ENCODE assay signal across 18 mouse cellular contexts in genomic region chr3:34558821-34559520, GRCm38 (mm10).
DNase-seq lines count a peak whose midpoint lies in the region; ATAC-seq lines count a peak whose summit lies in the region.
"Had no signal": no experiment of that assay in that cellular context is flagged by ENCODE, and none has a peak within 500 bp of the region (broad histone marks: within the 10 kb centered on the region; RNA-seq: fewer than 3 reads in every experiment).

No protein-coding gene starts in this region.

- no peaks in the 10 kb centered on the region for H3K36me3 ChIP-seq in embryonic facial prominence, embryonic 11.5 days (replicated peaks; ENCODE audit: control insufficient read depth, insufficient read depth, low read depth, low read length)
- H3K36me3 ChIP-seq in embryonic facial prominence, embryonic 10.5 days (replicated peaks) = no peaks in the 10 kb centered on the region
- H3K36me3 ChIP-seq in forebrain, embryonic 14.5 days (ENCODE audit: control insufficient read depth, insufficient read depth, low read length) = no peaks in the 10 kb centered on the region
- H3K36me3 ChIP-seq: embryonic facial prominence, embryonic 12.5 days had no signal

- H3K27ac ChIP-seq in embryonic facial prominence, embryonic 11.5 days (replicated peaks; ENCODE audit: low read depth, low read length) = no peak overlapping the region
- H3K27ac ChIP-seq in embryonic facial prominence, embryonic 10.5 days (replicated peaks) = no peak overlapping the region
- H3K27ac ChIP-seq in forebrain, embryonic 14.5 days (ENCODE audit: low read depth, low read length) = no peak overlapping the region
- H3K27ac ChIP-seq: embryonic facial prominence, embryonic 12.5 days had no signal

- H3K4me2 ChIP-seq in embryonic facial prominence, embryonic 11.5 days (ENCODE audit: low read depth, low read length) = no peak overlapping the region
- peak overlapping the region; percentile 53 for H3K4me2 ChIP-seq in forebrain, embryonic 14.5 days (ENCODE audit: low read length)
- H3K4me2 ChIP-seq: embryonic facial prominence, embryonic 12.5 days; lung, embryonic 14.5 days had no signal

- peak; percentile 30 for DNase-seq in embryonic facial prominence, embryonic 11.5 days (ENCODE audit: low spot score)
- DNase-seq in embryonic facial prominence, embryonic 10.5 days (ENCODE audit: low spot score) = no peak
- DNase-seq in R1 (ENCODE audit: low read depth, low spot score) = peak; percentile 54
- DNase-seq in forebrain, embryonic 14.5 days (ENCODE audit: low spot score) = peak; percentile 81
- peak; percentile 64 for DNase-seq in mesoderm, embryonic 11.5 days (ENCODE audit: low read depth, low spot score)
- DNase-seq in testis, postnatal 10 days (ENCODE audit: low spot score) = no peak
- no peak for DNase-seq in adrenal gland, postnatal 4 days (ENCODE audit: low spot score in 2 of 2)
- no peak for DNase-seq in lung, postnatal 25 days (ENCODE audit: low spot score)
- DNase-seq: cerebellum, adult 9-10 months; gastrocnemius, postnatal 25 days; kidney, adult 9 months; liver; lung, embryonic 14.5 days; right cerebral cortex, postnatal 25 days; thymus, adult 18-20 months had no signal

- no peak for ATAC-seq in embryonic facial prominence, embryonic 11.5 days (replicated peaks; ENCODE audit: insufficient number of reproducible peaks, low FRiP score, low TSS enrichment, low read depth)
- ATAC-seq in forebrain, embryonic 14.5 days = peak; percentile 60
- ATAC-seq: Patski had no signal

- H3K27me3 ChIP-seq in embryonic facial prominence, embryonic 11.5 days (ENCODE audit: control insufficient read depth, insufficient read depth, low read length) = no peaks in the 10 kb centered on the region
- no peaks in the 10 kb centered on the region for H3K27me3 ChIP-seq in embryonic facial prominence, embryonic 10.5 days (replicated peaks; ENCODE audit: low read depth, poor library complexity, severe bottlenecking)
- no peaks in the 10 kb centered on the region for H3K27me3 ChIP-seq in forebrain, embryonic 14.5 days (replicated peaks; ENCODE audit: control insufficient read depth, insufficient read depth, low read length)
- H3K27me3 ChIP-seq: CH12.LX; embryonic facial prominence, embryonic 12.5 days had no signal

- H3K4me3 ChIP-seq in embryonic facial prominence, embryonic 11.5 days (ENCODE audit: low read depth, low read length) = no peak overlapping the region
- no peak overlapping the region for H3K4me3 ChIP-seq in embryonic facial prominence, embryonic 10.5 days
- no peak overlapping the region for H3K4me3 ChIP-seq in forebrain, embryonic 14.5 days (ENCODE audit: low read depth, low read length)
- H3K4me3 ChIP-seq: embryonic facial prominence, embryonic 12.5 days had no signal

- no peaks in the 10 kb centered on the region for H3K9me3 ChIP-seq in embryonic facial prominence, embryonic 11.5 days (replicated peaks; ENCODE audit: control insufficient read depth, low read length)
- no peaks in the 10 kb centered on the region for H3K9me3 ChIP-seq in embryonic facial prominence, embryonic 10.5 days
- H3K9me3 ChIP-seq in forebrain, embryonic 14.5 days (replicated peaks; ENCODE audit: control insufficient read depth, low read length) = no peaks in the 10 kb centered on the region
- H3K9me3 ChIP-seq: embryonic facial prominence, embryonic 12.5 days had no signal

- H3K4me1 ChIP-seq in embryonic facial prominence, embryonic 11.5 days (ENCODE audit: control insufficient read depth, insufficient read depth, low read length) = no peaks in the 10 kb centered on the region
- peaks cover 26% of the 10 kb centered on the region for H3K4me1 ChIP-seq in embryonic facial prominence, embryonic 10.5 days
- H3K4me1 ChIP-seq in forebrain, embryonic 14.5 days (ENCODE audit: control insufficient read depth, insufficient read depth, low read length) = peaks cover 13% of the 10 kb centered on the region

- no peak overlapping the region for H3K9ac ChIP-seq in embryonic facial prominence, embryonic 11.5 days (replicated peaks; ENCODE audit: low read length)
- no peak overlapping the region for H3K9ac ChIP-seq in forebrain, embryonic 14.5 days (ENCODE audit: low read length)
- H3K9ac ChIP-seq: embryonic facial prominence, embryonic 12.5 days; lung, embryonic 14.5 days had no signal

- WGBS in embryonic facial prominence, embryonic 11.5 days = 51% methylated on average over 10 of the region's 10 CpGs
- 47% methylated on average over 10 of the region's 10 CpGs for WGBS in embryonic facial prominence, embryonic 10.5 days
- WGBS in forebrain, embryonic 14.5 days = 10% methylated on average over 10 of the region's 10 CpGs

Comparison
In these comparisons a context has a peak if more than half of its experiments do, and no peak if none do; other contexts are left out.
1. DNase-seq: peak in embryonic facial prominence, embryonic 11.5 days (single experiment), R1 (single experiment), forebrain, embryonic 14.5 days (single experiment) and mesoderm, embryonic 11.5 days (single experiment); none in embryonic facial prominence, embryonic 10.5 days (single experiment), testis, postnatal 10 days (single experiment), adrenal gland, postnatal 4 days (0 of 2) and lung, postnatal 25 days (single experiment).